Mouse (Mus musculus) liver, embryonic 14.5 days (tissue): Measurements from ENCODE around the gene Gm3250. TPM values are rescaled to one million over a fixed set of nuclear protein-coding genes. Genes with fewer than 3 reads are reported as not detected.
"Not testable (repeated sequence)": the region's sequence is repeated elsewhere in the genome, so short reads cannot be mapped to it uniquely, and the experiment has no call there.

Experiments used
- ATAC-seq: fragments of 200-750 bp; cut with Nextera tagmentation; 2 replicates; pipeline ENCODE4 v1.8.0; 2017; ENCODE audit warnings: moderate number of reproducible peaks, mild to moderate bottlenecking, moderate library complexity; ENCODE audit not compliant: insufficient read depth
- DNase-seq, 3 experiments: peaks; one replicate each; pipeline ENCODE4 v3.0.0-alpha.2; 2012 to 2013; ENCODE audit warnings: low read depth in 3 of 3, low spot score in 3 of 3
- H3K27ac ChIP-seq: fragments of 300-500 bp; sonication (generic); 2 replicates; pipeline ENCODE4 v1.5.1; 2014; ENCODE audit warnings: moderate library complexity, mild to moderate bottlenecking, control low read depth, inconsistent platforms
- H3K27me3 ChIP-seq: fragments of 300-500 bp; sonication (generic); 2 replicates; pipeline ENCODE4 v1.6.1; 2014; ENCODE audit warnings: mild to moderate bottlenecking, low read length, moderate library complexity; ENCODE audit not compliant: control insufficient read depth, insufficient read depth
- H3K36me3 ChIP-seq: fragments of 300-500 bp; sonication (generic); replicated peaks from 2 replicates; pipeline ENCODE4 v1.6.1; 2014; ENCODE audit warnings: low read depth; ENCODE audit not compliant: control insufficient read depth, insufficient read depth
- H3K4me1 ChIP-seq, 2 experiments: fragments of 200-500 bp in 1 of 2; fragments of 300-500 bp in 1 of 2; sonication (generic) in 1 of 2; replicated peaks; 2 replicates each; pipeline ENCODE4 v1.6.1; 2012 to 2014; ENCODE audit warnings: antibody characterized with exemption in 1 of 2, inconsistent platforms in 1 of 2, low read length in 1 of 2; ENCODE audit not compliant: control insufficient read depth in 2 of 2, insufficient read depth in 2 of 2
- H3K4me2 ChIP-seq: fragments of 300-500 bp; sonication (generic); 2 replicates; pipeline ENCODE4 v1.6.1; 2014; ENCODE audit warnings: low read depth, mild to moderate bottlenecking, control low read depth, moderate library complexity
- H3K4me3 ChIP-seq, 2 experiments: fragments of 200-500 bp in 1 of 2; fragments of 300-500 bp in 1 of 2; sonication (generic) in 1 of 2; 2 replicates each; pipeline ENCODE4 v1.5.1; 2012 to 2014; ENCODE audit warnings: low read depth in 2 of 2, low read length in 2 of 2, mild to moderate bottlenecking in 2 of 2, control low read depth in 1 of 2, inconsistent platforms in 1 of 2, moderate library complexity in 1 of 2; ENCODE audit not compliant: insufficient read depth in 1 of 2
- H3K9ac ChIP-seq: fragments of 300-500 bp; sonication (generic); replicated peaks from 2 replicates; pipeline ENCODE4 v1.6.1; 2014; ENCODE audit warnings: mild to moderate bottlenecking, control low read depth, moderate library complexity
- H3K9me3 ChIP-seq: fragments of 300-500 bp; sonication (generic); 2 replicates; pipeline ENCODE4 v1.6.1; 2016; ENCODE audit warnings: low read length, mixed read lengths; ENCODE audit not compliant: control insufficient read depth
- CTCF ChIP-seq: IDR thresholded peaks from 2 replicates; pipeline ENCODE4 v1.5.1; 2016; ENCODE audit warnings: antibody characterized with exemption, low read depth, control low read depth
- EP300 ChIP-seq: IDR thresholded peaks from 2 replicates; pipeline ENCODE4 v1.6.1; 2016; ENCODE audit warnings: antibody characterized with exemption, low read depth
- WGBS: fragments of 180-500 bp; shearing (Covaris S2); extraction: QIAGEN DNeasy Blood & Tissue Kit; methylation state at CpG from one replicate; pipeline ENCODE4 v1.1.7; 2014; ENCODE audit not compliant: insufficient replicate concordance; 5-methylcytosine and 5-hydroxymethylcytosine counted together
- polyA plus RNA-seq, 2 experiments: library from polyadenylated mRNA; depleted of rRNA in 1 of 2; stranded (reverse) in 1 of 2; unstranded in 1 of 2; fragments of >200 nt; fragmentation: Nextera tagmentation in 1 of 2; extraction: Ambion mirVana in 1 of 2; gene quantifications; 2 replicates each; pipeline versions ENCODE4 v1.2.1 to v1.2.3; 2012 to 2014

Gm3250 gene
- polyA plus RNA-seq, 2 experiments: not detected

GRCm38 (mm10) chr10:77814382-77814781, 32.0 kb upstream of the Gm3250 start, which contains the start of gene Gm2696:
Gene Gm2696 (plus strand): TSS chr10:77814682.
- no peak within 1 kb of the TSS for H3K4me2 ChIP-seq
- no peaks in the 10 kb centered on the region for H3K36me3 ChIP-seq
- 34% methylated on average over 4 of the region's 4 CpGs for WGBS
- no peaks in the 10 kb centered on the region for H3K27me3 ChIP-seq
- no peak within 1 kb of the TSS for H3K4me3 ChIP-seq
- H3K9me3 ChIP-seq: no peaks in the 10 kb centered on the region
- DNase-seq (no peak), ATAC-seq (no peak)
- no peak within 1 kb of the TSS for H3K27ac ChIP-seq
- H3K9ac ChIP-seq: no peak within 1 kb of the TSS
- no peaks in the 10 kb centered on the region for H3K4me1 ChIP-seq
- TF ChIP-seq EP300 (no peak), CTCF (no peak)

- H3K4me2 ChIP-seq: no peak within 1 kb of the TSS
- no peak within 1 kb of the TSS for H3K4me3 ChIP-seq
- H3K9me3 ChIP-seq: no peaks in the 10 kb centered on the region
- no peak within 1 kb of the TSS for H3K9ac ChIP-seq
- no peaks in the 10 kb centered on the region for H3K36me3 ChIP-seq
- 59% methylated on average over 5 of the region's 5 CpGs for WGBS
- no peaks in the 10 kb centered on the region for H3K4me1 ChIP-seq
- H3K27ac ChIP-seq: no peak within 1 kb of the TSS
- ATAC-seq (no peak), DNase-seq (no peak)
- H3K27me3 ChIP-seq: no peaks in the 10 kb centered on the region
- no peak for TF ChIP-seq EP300
- TF ChIP-seq CTCF: no peak
These were observed 29.4 kb upstream of the Gm3250 start, which contains the start of gene Gm9507 for GRCm38 (mm10) chr10:77811743-77812142. Gene Gm9507 (minus strand): TSS chr10:77811843.

- Histone ChIP-seq H3K4me3 (no peak overlapping the region), H3K27me3 (no peaks in the 10 kb centered on the region), H3K27ac (no peak overlapping the region), H3K36me3 (no peaks in the 10 kb centered on the region), H3K9ac (no peak overlapping the region), H3K4me2 (no peak overlapping the region), H3K4me1 (no peaks in the 10 kb centered on the region), H3K9me3 (no peaks in the 10 kb centered on the region)
- WGBS: 40% methylated on average over 3 of the region's 3 CpGs
- DNase-seq (no peak), ATAC-seq (no peak)
- TF ChIP-seq CTCF (no peak), EP300 (no peak)
These were observed 21.8 kb upstream of the Gm3250 start for GRCm38 (mm10) chr10:77804095-77804494.

GRCm38 (mm10) chr10:77798921-77799508, 16.7 kb upstream of the Gm3250 start, which contains the start of gene Gm19668:
Gene Gm19668 (minus strand): TSS chr10:77799133.
- H3K4me3 ChIP-seq: no peak within 1 kb of the TSS
- no peaks in the 10 kb centered on the region for H3K27me3 ChIP-seq
- DNase-seq (no peak), ATAC-seq (no peak)
- H3K4me1 ChIP-seq: no peaks in the 10 kb centered on the region
- no peak within 1 kb of the TSS for H3K9ac ChIP-seq
- H3K27ac ChIP-seq: no peak within 1 kb of the TSS
- no peak within 1 kb of the TSS for H3K4me2 ChIP-seq
- H3K36me3 ChIP-seq: no peaks in the 10 kb centered on the region
- no peak for TF ChIP-seq CTCF
- no peak for TF ChIP-seq EP300
- WGBS: 46% methylated on average over 8 of the region's 8 CpGs
- no peaks in the 10 kb centered on the region for H3K9me3 ChIP-seq

GRCm38 (mm10) chr10:77798164-77798920, 16.0 kb upstream of the Gm3250 start:
- H3K36me3 ChIP-seq, H3K4me1 ChIP-seq, H3K9ac ChIP-seq, H3K9me3 ChIP-seq, H3K4me2 ChIP-seq, H3K27ac ChIP-seq, ATAC-seq, DNase-seq, H3K4me3 ChIP-seq, H3K27me3 ChIP-seq: not testable (repeated sequence)
- WGBS: 48% methylated on average over 3 of the region's 3 CpGs
